Mouse (Mus musculus): ENCODE data around the gene Usp32.

The Usp32 gene

GRCm38 (mm10) chr11:84956400-84956799 lies 183.6 kb downstream of the Usp32 start:
- DNase-seq (ENCODE audit: low read depth in 2 of 2, low spot score in 2 of 2): no peak

- no peak for DNase-seq (ENCODE audit: low read depth in 2 of 2, low spot score in 2 of 2)
Observed at GRCm38 (mm10) chr11:84952611-84953010, 187.3 kb downstream of the Usp32 start.

- no peak for DNase-seq (ENCODE audit: low read depth in 2 of 2, low spot score in 2 of 2)
Observed at GRCm38 (mm10) chr11:84948526-84948925, 191.4 kb downstream of the Usp32 start.

- DNase-seq (ENCODE audit: low read depth in 2 of 2, low spot score in 2 of 2): no peak
Observed at GRCm38 (mm10) chr11:84948114-84948513, 191.8 kb downstream of the Usp32 start.

- no peak for DNase-seq (ENCODE audit: low read depth in 2 of 2, low spot score in 2 of 2)
Observed at GRCm38 (mm10) chr11:84947206-84947605, 192.8 kb downstream of the Usp32 start.

GRCm38 (mm10) chr11:84945841-84946240 lies 194.1 kb downstream of the Usp32 start:
- no peak for DNase-seq (ENCODE audit: low read depth in 2 of 2, low spot score in 2 of 2)

- no peak for DNase-seq (ENCODE audit: low read depth in 2 of 2, low spot score in 2 of 2)
Observed at GRCm38 (mm10) chr11:84944639-84945435, 195.1 kb downstream of the Usp32 start.

- DNase-seq (ENCODE audit: low read depth in 2 of 2, low spot score in 2 of 2): no peak
Observed at GRCm38 (mm10) chr11:84943948-84944347, 196.0 kb downstream of the Usp32 start.

GRCm38 (mm10) chr11:84940140-84940539 lies 199.8 kb downstream of the Usp32 start:
- DNase-seq (ENCODE audit: low read depth in 2 of 2, low spot score in 2 of 2): no peak

- no peak for DNase-seq (ENCODE audit: low read depth in 2 of 2, low spot score in 2 of 2)
Observed at GRCm38 (mm10) chr11:84939508-84940053, 200.4 kb downstream of the Usp32 start.
